Mouse (Mus musculus) activated CD4-positive, CD25-positive, alpha-beta regulatory T cell, adult 4 months (primary cell): ENCODE results near the gene Prr19. TPM values are rescaled to one million over a fixed set of nuclear protein-coding genes. Genes with fewer than 3 reads are reported as not detected.

Source experiments
- ATAC-seq: one replicate; pipeline ENCODE4 v1.8.0; 2017
- polyA plus RNA-seq, 2 experiments: library from polyadenylated mRNA; unstranded; fragments of 100-300 nt; shearing (Covaris generic); gene quantifications; one replicate each; pipeline ENCODE4 v1.2.1; 2017

The Prr19 gene
- polyA plus RNA-seq, 2 experiments from 2014 or later = not detected

GRCm38 (mm10) chr7:25293191-25293739, 7.9 kb upstream of the Prr19 start:
- no peak for ATAC-seq

- no peak for ATAC-seq
Measured at GRCm38 (mm10) chr7:25294495-25294894, 6.7 kb upstream of the Prr19 start.

GRCm38 (mm10) chr7:25294960-25295722, 6.1 kb upstream of the Prr19 start:
- ATAC-seq = no peak

GRCm38 (mm10) chr7:25296945-25297453, 4.2 kb upstream of the Prr19 start:
- ATAC-seq = peak; percentile 29

GRCm38 (mm10) chr7:25297454-25298325, 3.5 kb upstream of the Prr19 start, which contains the start of gene Pafah1b3:
Gene Pafah1b3 (minus strand): TSS chr7:25297986.
- peak; percentile 73 for ATAC-seq

- no peak for ATAC-seq
Measured at GRCm38 (mm10) chr7:25303003-25303684, 1.9 kb downstream of the Prr19 start.

GRCm38 (mm10) chr7:25303685-25304006, 2.4 kb downstream of the Prr19 start:
- ATAC-seq = no peak

GRCm38 (mm10) chr7:25305481-25305880, 4.3 kb downstream of the Prr19 start:
- ATAC-seq = no peak

- ATAC-seq = no peak
Measured at GRCm38 (mm10) chr7:25305956-25306613, 4.9 kb downstream of the Prr19 start, which contains the start of gene Tmem145. Gene Tmem145 (plus strand): TSS chr7:25306106.

GRCm38 (mm10) chr7:25306614-25306996, 5.4 kb downstream of the Prr19 start:
- no peak for ATAC-seq

- ATAC-seq = no peak
Measured at GRCm38 (mm10) chr7:25308702-25309318, 7.6 kb downstream of the Prr19 start.

- ATAC-seq = no peak
Measured at GRCm38 (mm10) chr7:25309425-25309824, 8.2 kb downstream of the Prr19 start.

- ATAC-seq = no peak
Measured at GRCm38 (mm10) chr7:25311193-25311592, 10.0 kb downstream of the Prr19 start.

- ATAC-seq = no peak
Measured at GRCm38 (mm10) chr7:25313325-25313724, 12.1 kb downstream of the Prr19 start.

- ATAC-seq = no peak
Measured at GRCm38 (mm10) chr7:25314606-25315305, 13.5 kb downstream of the Prr19 start.

- ATAC-seq = no peak
Measured at GRCm38 (mm10) chr7:25315306-25316041, 14.3 kb downstream of the Prr19 start.

- peak; percentile 84 for ATAC-seq
Measured at GRCm38 (mm10) chr7:25316532-25317445, 15.6 kb downstream of the Prr19 start, which contains the start of gene Megf8. Gene Megf8 (plus strand): TSS chr7:25317164.

- ATAC-seq = no peak
Measured at GRCm38 (mm10) chr7:25317446-25317999, 16.3 kb downstream of the Prr19 start.

GRCm38 (mm10) chr7:25322058-25322484, 20.9 kb downstream of the Prr19 start:
- ATAC-seq = no peak
